Mouse (Mus musculus) heart, postnatal 0 days (tissue): ENCODE data around the gene Wnt7a.

Source experiments
- CTCF ChIP-seq: IDR thresholded peaks from 2 replicates; pipeline ENCODE4 v1.5.1; 2016; ENCODE audit warnings: antibody characterized with exemption, control low read depth, low read depth
- EP300 ChIP-seq: IDR thresholded peaks from 2 replicates; pipeline ENCODE4 v1.6.1; 2016; ENCODE audit warnings: antibody characterized with exemption, low read depth

- no peak for TF ChIP-seq CTCF
- no peak for TF ChIP-seq EP300
Observed at GRCm38 (mm10) chr6:91335470-91335869, 75.7 kb downstream of the Wnt7a start.
